In genomic region chr5:33782999-33783390, GRCm38 (mm10) we compare ENCODE assay signal across 8 mouse cellular contexts. TPM values are rescaled to one million over a fixed set of nuclear protein-coding genes. Genes with fewer than 3 reads are reported as not detected.
DNase-seq lines count a peak whose midpoint lies in the region; ATAC-seq and TF ChIP-seq lines count a peak whose summit lies in the region.

No protein-coding gene starts in this region.

- H3K27ac ChIP-seq in kidney, adult 2 months (ENCODE audit: insufficient read depth, low read depth, low read length): no peak overlapping the region; the same call in 1 of the 2 replicates
- no peak overlapping the region for H3K27ac ChIP-seq in midbrain, embryonic 11.5 days (ENCODE audit: low read depth, low read length)

- no peak for DNase-seq in kidney, adult 2 months
- no peak for DNase-seq in kidney, postnatal 36 days
- DNase-seq in Patski (ENCODE audit: low read depth, low spot score): no peak
- DNase-seq in heart, postnatal 25 days (ENCODE audit: low spot score): peak; percentile 6
- no peak for DNase-seq in midbrain, embryonic 11.5 days (ENCODE audit: low spot score, missing footprints)
- no peak for DNase-seq in urinary bladder, adult 2 months (ENCODE audit: low spot score)
- no peak for DNase-seq in urinary bladder, postnatal 36 days (ENCODE audit: low spot score in 2 of 2)
- no peak for DNase-seq in spleen, postnatal 36 days (ENCODE audit: low spot score in 2 of 2)

- no peaks in the 10 kb centered on the region for H3K36me3 ChIP-seq in kidney, adult 2 months (ENCODE audit: control insufficient read depth, insufficient read depth, low read length)
- no peaks in the 10 kb centered on the region for H3K36me3 ChIP-seq in midbrain, embryonic 11.5 days (ENCODE audit: control insufficient read depth, insufficient read depth, low read length)

- ATAC-seq in Patski: peak; percentile 42
- peak; percentile 83 for ATAC-seq in midbrain, embryonic 11.5 days (ENCODE audit: low FRiP score)

- no peaks in the 10 kb centered on the region for H3K27me3 ChIP-seq in kidney, adult 2 months (replicated peaks; ENCODE audit: control insufficient read depth, insufficient read depth, low read length)
- no peaks in the 10 kb centered on the region for H3K27me3 ChIP-seq in Patski
- H3K27me3 ChIP-seq in midbrain, embryonic 11.5 days (ENCODE audit: control insufficient read depth, insufficient read depth, low read length): no peaks in the 10 kb centered on the region

- TF ChIP-seq CTCF in kidney, adult 2 months (conservative IDR thresholded peaks at IDR 0.05; ENCODE audit: insufficient read depth, insufficient read length, low read depth, low read length): no peak
- TF ChIP-seq CTCF in Patski (IDR thresholded peaks at IDR 0.05): no peak

- intact Hi-C loops in heart, postnatal 25 days (cut with DNase I): loop anchor here (2.0 to 10.0 kb wide), 4 partner anchors 36 to 874 kb away; partner anchors contain the start of gene Nelfa

- peak overlapping the region; percentile 87 for H3K4me3 ChIP-seq in kidney, adult 2 months (ENCODE audit: insufficient read depth, low read depth, low read length)
- peak overlapping the region; percentile 89 for H3K4me3 ChIP-seq in midbrain, embryonic 11.5 days (ENCODE audit: low read depth, low read length)

- peaks cover 8% of the 10 kb centered on the region for H3K4me1 ChIP-seq in kidney, adult 2 months (ENCODE audit: control insufficient read depth, insufficient read depth, low read length)
- peaks cover 11% of the 10 kb centered on the region for H3K4me1 ChIP-seq in midbrain, embryonic 11.5 days (ENCODE audit: control insufficient read depth, insufficient read depth, low read length)

- 3% methylated on average over 6 of the region's 6 CpGs for WGBS in kidney, adult 2 months
- 13% methylated on average over 6 of the region's 6 CpGs for WGBS in midbrain, embryonic 11.5 days

- in situ Hi-C loops in Patski (cut with MboI; ENCODE audit: low pct_unique_long_range_greater_than_20kb): loop anchor here (5.0 kb wide), 1 partner anchor 34 kb away; no protein-coding TSS in a partner anchor

- POLR2A ChIA-PET in Patski (lab: Charles Lee): interaction anchor here (1.0 to 1.1 kb wide), 2 partner anchors 11 to 36 kb away, joined by 5 read pairs; no protein-coding TSS in a partner anchor

- CTCF ChIA-PET in Patski (lab: Charles Lee): interaction anchor here (0.8 to 1.0 kb wide), 2 partner anchors 11 to 18 kb away, joined by 3 read pairs; no protein-coding TSS in a partner anchor

- H3K9ac ChIP-seq in midbrain, embryonic 11.5 days (ENCODE audit: low read length): peak overlapping the region; percentile 89

- TF ChIP-seq POLR2A in kidney, adult 2 months (IDR thresholded peaks at IDR 0.05; ENCODE audit: low read depth, low read length): no peak

- H3K9me3 ChIP-seq in midbrain, embryonic 11.5 days (ENCODE audit: control insufficient read depth, low read length): no peaks in the 10 kb centered on the region

- H3K4me2 ChIP-seq in midbrain, embryonic 11.5 days: peak overlapping the region; percentile 86

RNA-seq across cellular contexts. Expression of gene Letm1, which starts 0.4 kb away (rescaled TPM):
- polyA plus RNA-seq in kidney, adult 2 months (2012; rRNA removed): 85.1 and 91.6 TPM in 2 replicates
- polyA plus RNA-seq in Patski (2021): 64.9 TPM
- 100 to 1,000 TPM; 152 to 161 TPM for total RNA-seq in heart, postnatal 25 days (2021)
- 38.0 and 49.3 TPM in 2 replicates for polyA plus RNA-seq in midbrain, embryonic 11.5 days (2014; fragmentation: Nextera tagmentation; extraction: Ambion mirVana)
- 29.1 and 30.2 TPM in 2 replicates for polyA plus RNA-seq in urinary bladder, adult 2 months (2012; rRNA removed)

RNA-seq across cellular contexts. Expression of gene Nsd2, which starts 37.5 kb away (rescaled TPM):
- polyA plus RNA-seq in kidney, adult 2 months (2012; rRNA removed): 6.3 and 6.8 TPM in 2 replicates
- 69.6 TPM for polyA plus RNA-seq in Patski (2021)
- total RNA-seq in heart, postnatal 25 days (2021): 10 to 100 TPM; 25.9 to 28.4 TPM
- polyA plus RNA-seq in midbrain, embryonic 11.5 days (2014; fragmentation: Nextera tagmentation; extraction: Ambion mirVana): 115 and 117 TPM in 2 replicates
- polyA plus RNA-seq in urinary bladder, adult 2 months (2012; rRNA removed): 10.1 and 12.8 TPM in 2 replicates
